Mouse (Mus musculus) left cerebral cortex, adult 11 months (tissue): Measurements from ENCODE around the gene Rad51b.

ENCODE experiments used
- DNase-seq: peaks from one replicate; pipeline ENCODE4 v3.0.0; 2022; ENCODE audit warnings: low spot score

The Rad51b gene

DNA sequence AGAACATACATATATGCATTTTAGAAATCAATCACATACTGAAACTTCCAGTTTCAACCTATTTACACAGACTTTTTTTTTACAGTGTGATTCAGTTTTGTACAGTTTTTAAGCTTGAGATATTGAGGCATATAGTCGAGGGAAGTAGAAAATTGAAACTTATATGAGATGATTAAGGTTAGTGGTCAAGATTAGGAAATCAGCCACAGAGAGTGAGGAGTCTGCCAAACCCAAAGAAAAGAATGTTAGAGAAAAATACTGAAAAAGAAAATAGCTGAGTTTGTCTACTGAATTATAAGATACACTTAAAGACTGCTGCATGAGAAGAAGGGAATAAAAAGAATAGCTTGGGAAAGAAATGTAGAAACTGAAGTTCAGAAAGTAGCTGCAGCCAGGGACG, 280.4 kb downstream of the Rad51b start:
- no peak for DNase-seq

DNA sequence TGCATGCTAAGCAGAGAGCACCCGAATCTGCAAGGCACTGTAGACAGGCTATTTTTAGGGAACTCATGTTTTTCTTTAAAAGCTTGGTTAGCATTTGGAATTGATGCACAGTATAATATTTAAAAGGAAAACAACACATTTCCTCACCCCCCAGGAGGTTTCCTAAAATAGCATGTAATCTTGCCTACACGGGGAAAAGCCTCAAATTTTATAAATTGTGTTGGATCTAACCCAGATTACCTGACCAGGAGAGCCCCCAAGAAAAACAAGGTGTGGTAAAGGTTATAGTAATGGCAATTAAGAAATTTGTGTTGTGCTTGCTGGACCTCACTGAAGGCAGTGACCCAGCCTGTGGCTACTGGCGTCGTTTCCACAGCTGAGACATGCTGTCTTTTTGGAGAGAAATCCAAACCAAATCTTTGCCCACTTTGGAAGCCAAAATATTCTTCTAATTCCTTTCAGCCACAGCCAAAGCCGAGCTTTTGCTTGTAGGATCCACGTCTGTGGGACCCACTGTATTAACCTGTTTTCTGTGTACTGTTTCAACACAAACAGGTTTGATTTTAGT, 282.0 kb downstream of the Rad51b start:
- DNase-seq = no peak

- no peak for DNase-seq
These were observed 282.8 kb downstream of the Rad51b start for GRCm38 (mm10) chr12:79579837-79580236.

DNA sequence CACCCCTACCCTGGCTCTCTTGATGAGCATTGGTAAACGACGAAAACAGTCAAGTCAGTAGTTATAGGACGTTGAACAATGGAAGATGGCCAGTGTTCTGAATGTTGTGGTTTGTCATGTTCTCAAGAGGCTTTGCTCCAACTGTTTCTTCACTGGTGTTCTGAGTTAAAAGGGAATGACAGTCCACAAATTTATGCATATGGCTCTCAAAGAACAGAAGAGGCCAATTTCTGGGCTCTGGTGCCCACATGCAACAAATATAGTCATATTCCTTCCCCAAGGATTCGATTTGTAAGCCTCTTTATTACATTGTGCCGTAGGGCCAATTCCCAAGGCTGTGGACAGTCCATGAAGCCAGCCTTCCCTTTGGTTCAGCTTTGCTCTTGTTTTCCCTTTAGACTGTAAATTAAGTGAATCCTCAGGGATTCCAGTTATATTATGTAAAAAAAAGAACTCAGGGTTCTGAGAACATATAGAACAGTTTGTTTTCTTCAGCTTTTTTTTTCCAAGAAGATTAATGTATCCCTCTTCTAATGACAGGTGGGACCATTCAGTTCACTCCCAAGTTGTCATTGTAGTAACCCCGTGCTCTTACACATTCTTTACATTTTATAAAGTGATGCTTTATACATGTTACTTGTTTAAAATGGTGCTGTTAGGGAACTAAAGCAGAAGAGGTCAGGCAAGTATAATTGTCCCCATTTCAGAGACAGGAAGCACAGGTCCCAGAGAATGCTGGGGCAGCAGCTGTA, 287.6 kb downstream of the Rad51b start:
- DNase-seq = no peak

- no peak for DNase-seq
These were observed 288.3 kb downstream of the Rad51b start for GRCm38 (mm10) chr12:79585336-79585735.

DNA sequence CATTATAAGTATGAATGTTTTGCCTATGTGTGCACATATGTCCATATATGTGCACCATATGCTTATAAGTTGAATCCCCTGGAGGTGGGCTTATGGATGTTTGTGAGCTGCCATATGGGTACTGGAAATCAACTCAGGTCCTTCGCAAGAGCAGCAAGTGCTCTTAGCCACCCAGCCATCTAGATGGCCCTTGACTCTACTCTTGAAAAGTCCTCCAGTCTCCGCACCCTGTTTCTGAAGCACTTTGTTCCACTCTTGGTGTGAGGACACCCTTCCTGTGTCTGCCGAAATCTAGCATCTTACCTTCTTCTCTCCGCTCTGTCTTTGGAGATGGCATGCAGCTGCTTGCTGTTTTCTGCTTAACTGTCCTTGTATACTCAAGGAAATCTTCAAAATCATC, 291.7 kb downstream of the Rad51b start:
- no peak for DNase-seq

GRCm38 (mm10) chr12:79592206-79592605, 295.1 kb downstream of the Rad51b start:
- DNase-seq = no peak

- no peak for DNase-seq
These were observed 299.8 kb downstream of the Rad51b start for GRCm38 (mm10) chr12:79596842-79597241.

GRCm38 (mm10) chr12:79597351-79597750, 300.3 kb downstream of the Rad51b start:
- no peak for DNase-seq

DNA sequence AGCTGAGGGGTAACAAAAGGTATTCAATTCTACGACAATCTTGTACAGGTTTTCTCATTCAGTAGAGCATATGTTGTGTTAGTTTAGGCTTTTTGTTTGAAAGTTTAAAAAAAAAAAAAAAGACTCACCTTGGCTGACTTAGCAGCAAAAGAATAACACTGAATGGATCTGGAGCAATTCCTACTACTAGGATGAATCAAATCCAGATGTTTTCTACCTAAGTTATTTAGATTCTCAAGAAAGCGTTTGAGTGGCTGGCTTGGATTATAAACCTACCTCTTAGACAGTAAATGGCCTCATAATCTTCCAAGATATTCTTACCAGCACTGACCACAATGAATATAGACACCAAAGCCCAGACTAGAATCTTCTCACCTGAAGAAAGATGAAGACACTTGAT, 300.7 kb downstream of the Rad51b start:
- DNase-seq = no peak

- no peak for DNase-seq
These were observed 301.4 kb downstream of the Rad51b start for GRCm38 (mm10) chr12:79598496-79598895.

DNA sequence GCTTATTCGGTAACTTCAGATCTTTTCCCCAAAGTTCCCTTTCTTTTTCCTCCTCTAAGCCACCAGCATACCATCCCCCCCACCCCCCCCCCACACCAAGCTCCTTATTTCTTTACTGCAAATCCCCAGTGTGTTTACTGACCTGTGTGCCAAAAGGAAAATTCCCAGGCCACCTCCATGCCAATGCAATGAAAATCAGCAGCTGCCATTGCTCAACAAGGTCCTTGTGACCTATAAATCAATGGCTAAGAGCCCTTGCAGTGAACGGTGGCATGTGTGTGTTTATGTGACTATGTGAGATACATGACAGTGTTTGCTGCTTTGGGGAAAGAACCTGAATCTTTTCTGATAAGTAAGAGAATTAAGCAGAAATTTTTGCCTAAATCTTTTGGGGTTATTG, 301.8 kb downstream of the Rad51b start:
- DNase-seq = no peak

GRCm38 (mm10) chr12:79600149-79600769, 303.2 kb downstream of the Rad51b start:
- no peak for DNase-seq

GRCm38 (mm10) chr12:79602641-79603040, 305.6 kb downstream of the Rad51b start:
- no peak for DNase-seq

DNA sequence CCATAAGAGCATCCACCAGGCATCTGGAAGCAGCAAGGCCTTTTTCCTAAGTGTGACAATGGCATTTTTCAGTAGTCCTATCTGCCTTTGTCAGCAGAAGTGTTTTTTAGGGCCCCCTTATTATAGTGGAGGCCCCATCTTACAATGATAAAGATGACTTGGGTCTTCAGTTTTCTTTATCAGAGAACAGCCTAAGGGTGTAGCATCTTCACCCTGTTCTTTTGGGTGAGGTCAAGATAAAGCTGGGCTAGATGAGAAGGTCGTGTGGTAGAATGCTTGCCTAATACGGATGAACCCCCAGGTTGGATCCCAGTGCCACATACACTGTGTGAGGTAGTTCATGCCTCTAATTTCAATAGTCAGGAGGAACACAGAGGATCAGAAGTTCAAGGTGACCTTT, 307.8 kb downstream of the Rad51b start:
- DNase-seq = no peak

- DNase-seq = no peak
These were observed 309.1 kb downstream of the Rad51b start for GRCm38 (mm10) chr12:79606197-79606631.

- no peak for DNase-seq
These were observed 312.4 kb downstream of the Rad51b start for GRCm38 (mm10) chr12:79609399-79610010.

DNA sequence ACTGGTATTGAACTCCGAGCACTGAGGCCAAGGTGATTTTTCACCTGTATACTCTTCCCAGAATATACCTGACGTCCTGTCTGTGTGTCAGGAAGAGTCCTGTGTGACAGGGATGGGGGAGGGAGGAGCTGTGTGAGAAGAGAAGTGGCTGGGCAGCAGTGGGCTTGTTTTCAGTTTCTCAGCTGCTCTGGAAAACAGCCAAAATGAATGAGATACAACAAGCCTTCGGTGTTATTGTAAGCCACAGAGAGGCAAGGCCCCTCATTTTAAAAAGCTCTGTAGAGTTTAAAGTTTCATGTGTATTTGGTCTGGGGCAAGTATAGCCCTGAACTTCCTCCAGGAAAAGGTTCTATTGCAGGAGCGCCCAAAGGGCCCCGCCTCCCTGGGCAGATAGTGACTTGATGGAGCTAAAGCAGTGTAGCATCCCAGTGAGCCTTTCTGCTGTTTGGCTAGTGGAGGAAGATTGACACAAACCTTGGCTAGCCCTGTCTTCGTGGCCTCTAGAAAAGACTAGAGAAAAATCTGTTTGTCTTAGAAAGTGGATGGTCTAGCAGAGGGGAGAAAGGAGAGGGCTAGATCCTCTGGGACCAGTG, 313.5 kb downstream of the Rad51b start:
- no peak for DNase-seq

GRCm38 (mm10) chr12:79611665-79612064, 314.6 kb downstream of the Rad51b start:
- DNase-seq = no peak

DNA sequence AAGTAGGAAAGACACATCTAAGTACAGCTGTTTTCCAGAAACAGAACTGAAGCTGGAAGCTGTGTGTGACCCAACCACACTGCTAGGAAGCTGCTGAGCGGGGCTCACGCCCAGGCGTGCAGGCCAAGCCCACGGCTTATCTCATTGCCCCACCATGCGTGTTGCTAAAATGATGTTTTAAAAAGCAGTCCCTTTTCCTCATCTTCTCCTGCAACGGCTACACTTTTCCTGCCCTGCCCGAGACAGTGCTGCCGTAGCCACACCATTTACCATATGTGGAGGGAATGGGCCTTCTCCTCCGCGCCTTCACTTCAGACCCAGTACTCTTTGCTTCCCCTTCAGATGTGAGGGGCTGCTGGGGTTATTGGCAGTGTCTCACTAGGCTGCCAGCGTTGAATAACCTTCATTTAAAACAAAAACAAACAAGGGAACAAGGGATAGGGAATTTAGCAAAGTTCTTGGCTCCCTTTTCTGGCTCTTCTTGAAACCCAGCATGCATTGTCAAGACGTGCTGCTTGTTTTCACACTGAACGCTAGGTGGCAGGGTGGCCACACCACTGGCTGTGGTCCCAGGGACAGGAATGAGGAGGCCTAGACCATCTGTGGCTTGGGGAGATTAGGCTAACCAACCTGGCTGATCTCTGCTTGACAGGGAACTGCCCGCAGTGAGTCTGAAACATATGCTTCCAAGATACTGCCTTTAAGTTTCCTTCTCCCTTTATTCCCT, 315.4 kb downstream of the Rad51b start:
- peak; percentile 62 for DNase-seq

DNA sequence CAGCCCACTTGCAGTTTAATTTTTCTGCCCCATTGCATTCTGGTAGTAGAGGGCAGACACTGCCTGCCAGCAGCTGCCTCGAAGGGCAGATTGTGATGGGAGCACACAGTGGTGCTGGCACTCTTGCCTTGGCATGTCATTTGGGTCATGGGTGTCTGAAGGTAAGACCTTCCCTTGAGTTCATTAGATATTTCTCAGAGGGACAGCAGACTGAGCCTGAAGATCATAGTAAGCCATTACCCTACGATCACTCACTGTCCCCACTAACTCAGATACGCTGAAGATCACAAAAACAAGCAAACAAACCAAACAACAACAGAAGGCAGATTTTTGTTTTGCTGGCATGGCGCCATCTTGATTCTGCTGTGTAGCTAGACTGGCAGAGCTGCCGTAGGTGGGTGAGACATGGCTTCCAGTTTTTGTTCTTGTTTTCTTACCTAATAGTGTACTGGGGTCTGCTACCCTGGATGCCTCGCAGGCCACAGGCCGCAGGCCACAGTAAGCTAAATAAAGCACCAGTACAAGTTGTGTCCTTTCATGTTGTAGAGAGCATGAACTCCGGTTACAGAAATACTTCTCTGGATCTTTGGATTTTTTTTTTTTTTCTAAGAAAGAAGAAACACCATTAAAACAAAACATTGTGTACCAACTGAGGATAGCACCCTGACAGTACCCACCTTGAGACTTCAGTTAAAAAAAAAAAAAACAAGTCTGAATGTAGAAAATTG, 316.1 kb downstream of the Rad51b start:
- no peak for DNase-seq
